Mouse (Mus musculus) mouse embryonic stem cell (cell line): ENCODE data around the gene Map6.

ENCODE experiments used
- in situ Hi-C, 2 experiments: fragments of 300-500 bp; cut with MboI; formaldehyde crosslinking; loops; 1 replicate in 1 of 2; 3 replicates in 1 of 2; pipeline ENCODE4 v1.14.3; 2019 to 2020; ENCODE audit warnings: low sequenced_read_pairs in 2 of 2, low pct_unique_long_range_greater_than_20kb in 1 of 2, mixed read lengths in 1 of 2; ENCODE audit not compliant: unreplicated experiment in 1 of 2

Gene Map6

GRCm38 (mm10) chr7:99375455-99375854, 108.2 kb downstream of the Map6 start:
- in situ Hi-C loops, result loop anchor here in 1 of 2 experiments (5.0 kb wide), 1 partner anchor 77 kb away; no protein-coding TSS in a partner anchor

GRCm38 (mm10) chr7:99378870-99379269, 111.6 kb downstream of the Map6 start:
- in situ Hi-C loops, result loop anchor here in 1 of 2 experiments (5.0 kb wide), 1 partner anchor 73 kb away; no protein-coding TSS in a partner anchor

GRCm38 (mm10) chr7:99380491-99381213, 113.4 kb downstream of the Map6 start:
- in situ Hi-C loops, result loop anchor here in 1 of 2 experiments (5.0 kb wide), 1 partner anchor 67 kb away; no protein-coding TSS in a partner anchor

GRCm38 (mm10) chr7:99381214-99382087, 114.2 kb downstream of the Map6 start, which contains the start of gene Gdpd5:
Gene Gdpd5, plus strand, starts transcription at chr7:99381414.
- in situ Hi-C loops, result loop anchor here in 1 of 2 experiments (5.0 kb wide), 1 partner anchor 66 kb away; no protein-coding TSS in a partner anchor

GRCm38 (mm10) chr7:99382088-99383000, 115.1 kb downstream of the Map6 start:
- in situ Hi-C loops, result loop anchor here in 1 of 2 experiments (5.0 kb wide), 1 partner anchor 65 kb away; no protein-coding TSS in a partner anchor

- in situ Hi-C loops, result loop anchor here in 1 of 2 experiments (5.0 kb wide), 1 partner anchor 64 kb away; no protein-coding TSS in a partner anchor
Measured at GRCm38 (mm10) chr7:99383246-99383645, 116.0 kb downstream of the Map6 start.

GRCm38 (mm10) chr7:99384101-99384611, 116.9 kb downstream of the Map6 start:
- in situ Hi-C loops, result loop anchor here in 1 of 2 experiments (5.0 kb wide), 1 partner anchor 63 kb away; no protein-coding TSS in a partner anchor

- in situ Hi-C loops, result no loop called here
Measured at GRCm38 (mm10) chr7:99386030-99386429, 118.8 kb downstream of the Map6 start.
